Mouse (Mus musculus) intestine, embryonic 16.5 days (tissue): ENCODE data around the gene Dnmt3l. TPM values are rescaled to one million over a fixed set of nuclear protein-coding genes. Genes with fewer than 3 reads are reported as not detected.
"Not testable (repeated sequence)": the region's sequence is repeated elsewhere in the genome, so short reads cannot be mapped to it uniquely, and the experiment has no call there.

Source experiments
- ATAC-seq: fragments of 200-750 bp; cut with Nextera tagmentation; 2 replicates; pipeline ENCODE4 v1.8.0; 2017; ENCODE audit warnings: moderate TSS enrichment, moderate library complexity
- H3K27ac ChIP-seq: fragments of 300-500 bp; sonication (generic); 2 replicates; pipeline ENCODE4 v1.5.1; 2014; ENCODE audit warnings: mild to moderate bottlenecking, low read length
- H3K27me3 ChIP-seq: fragments of 300-500 bp; sonication (generic); replicated peaks from 2 replicates; pipeline ENCODE4 v1.6.1; 2014; ENCODE audit warnings: low read length, control low read depth, mixed read lengths; ENCODE audit not compliant: control insufficient read depth, insufficient read depth
- H3K36me3 ChIP-seq: fragments of 300-500 bp; sonication (generic); 2 replicates; pipeline ENCODE4 v1.6.1; 2014; ENCODE audit warnings: low read length, control low read depth; ENCODE audit not compliant: control insufficient read depth, insufficient read depth
- H3K4me1 ChIP-seq: fragments of 300-500 bp; sonication (generic); 2 replicates; pipeline ENCODE4 v1.6.1; 2014; ENCODE audit warnings: low read length, control low read depth, mixed read lengths; ENCODE audit not compliant: control insufficient read depth, insufficient read depth
- H3K4me2 ChIP-seq: fragments of 300-500 bp; sonication (generic); 2 replicates; pipeline ENCODE4 v1.6.1; 2014; ENCODE audit warnings: low read depth, low read length, control low read depth
- H3K4me3 ChIP-seq: fragments of 300-500 bp; sonication (generic); 2 replicates; pipeline ENCODE4 v1.5.1; 2014; ENCODE audit warnings: mild to moderate bottlenecking, low read length
- H3K9ac ChIP-seq: fragments of 300-500 bp; sonication (generic); 2 replicates; pipeline ENCODE4 v1.6.1; 2014; ENCODE audit warnings: low read depth, low read length
- H3K9me3 ChIP-seq: fragments of 300-500 bp; sonication (generic); 2 replicates; pipeline ENCODE4 v1.6.1; 2016; ENCODE audit warnings: low read length, control low read depth; ENCODE audit not compliant: control insufficient read depth
- WGBS: fragments of 180-500 bp; shearing (Covaris S2); extraction: QIAGEN DNeasy Blood & Tissue Kit; methylation state at CpG from one replicate; pipeline ENCODE4 v1.1.7; 2014; 5-methylcytosine and 5-hydroxymethylcytosine counted together
- polyA plus RNA-seq: library from polyadenylated mRNA; unstranded; fragments of >200 nt; fragmentation: Nextera tagmentation; extraction: Ambion mirVana; gene quantifications from 2 replicates; pipeline ENCODE4 v1.2.1, GENCODE M21; 2015

Gene Dnmt3l
- polyA plus RNA-seq, 1 experiment from 2014 or later, result 0.29 TPM

DNA sequence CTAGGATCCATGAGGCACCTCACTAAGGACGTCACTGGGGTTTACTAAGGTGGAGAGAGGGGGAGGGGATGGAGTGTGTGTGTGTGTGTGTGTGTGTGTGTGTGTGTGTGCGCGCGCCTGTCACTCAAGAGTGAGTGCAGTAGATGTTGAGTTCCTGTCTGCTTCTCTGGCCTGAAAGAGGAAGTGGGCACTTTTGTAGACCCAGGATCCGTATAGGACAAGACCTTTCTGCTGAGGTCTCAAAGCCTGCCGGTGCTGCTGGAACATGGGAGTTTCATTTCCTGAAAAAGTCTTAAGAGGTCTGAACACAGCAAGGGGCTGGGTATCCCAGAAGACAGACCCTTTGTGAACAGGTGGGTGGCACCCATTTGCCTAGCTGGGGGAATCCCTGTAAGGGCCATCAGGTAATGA is 45.4 kb downstream of the Dnmt3l start:
- ATAC-seq, result no peak
- peaks cover 10% of the 10 kb centered on the region; the same call in 1 of the 2 replicates for H3K4me1 ChIP-seq
- H3K9ac ChIP-seq, result no peak overlapping the region
- no peak overlapping the region for H3K4me3 ChIP-seq
- no peak overlapping the region for H3K27ac ChIP-seq
- H3K36me3 ChIP-seq, result no peaks in the 10 kb centered on the region
- 85% methylated on average over 6 of the region's 6 CpGs for WGBS
- no peak overlapping the region for H3K4me2 ChIP-seq
- H3K9me3 ChIP-seq, result no peaks in the 10 kb centered on the region
- H3K27me3 ChIP-seq, result no peaks in the 10 kb centered on the region

DNA sequence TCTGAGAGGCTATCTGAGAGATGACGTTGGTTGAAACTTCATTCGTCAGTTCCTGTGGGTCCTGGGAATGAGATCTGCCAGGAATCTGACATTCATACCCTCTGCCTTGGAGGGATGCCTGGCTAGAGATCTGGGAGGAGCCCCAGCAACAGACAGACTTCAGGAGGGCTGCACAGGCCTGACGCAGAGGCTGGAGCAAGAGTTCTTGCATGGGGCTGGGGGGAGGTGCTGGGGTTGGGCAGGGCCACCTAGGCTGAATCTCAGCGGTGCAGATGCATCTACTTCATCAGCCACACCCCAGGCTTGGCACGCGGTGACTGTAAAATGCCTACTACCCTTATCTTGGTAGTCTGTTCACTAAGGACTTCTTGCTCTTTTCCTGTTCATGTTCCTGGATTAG is 48.5 kb downstream of the Dnmt3l start:
- H3K27ac ChIP-seq, result peak overlapping the region; percentile 18; the same call in 1 of the 2 replicates
- no peaks in the 10 kb centered on the region for H3K9me3 ChIP-seq
- H3K4me3 ChIP-seq, result no peak overlapping the region
- no peaks in the 10 kb centered on the region for H3K27me3 ChIP-seq
- H3K4me1 ChIP-seq, result peaks cover 10% of the 10 kb centered on the region; the same call in 1 of the 2 replicates
- H3K36me3 ChIP-seq, result no peaks in the 10 kb centered on the region
- H3K4me2 ChIP-seq, result no peak overlapping the region
- 44% methylated on average over 6 of the region's 6 CpGs for WGBS
- peak; percentile 76 for ATAC-seq
- H3K9ac ChIP-seq, result no peak overlapping the region

DNA sequence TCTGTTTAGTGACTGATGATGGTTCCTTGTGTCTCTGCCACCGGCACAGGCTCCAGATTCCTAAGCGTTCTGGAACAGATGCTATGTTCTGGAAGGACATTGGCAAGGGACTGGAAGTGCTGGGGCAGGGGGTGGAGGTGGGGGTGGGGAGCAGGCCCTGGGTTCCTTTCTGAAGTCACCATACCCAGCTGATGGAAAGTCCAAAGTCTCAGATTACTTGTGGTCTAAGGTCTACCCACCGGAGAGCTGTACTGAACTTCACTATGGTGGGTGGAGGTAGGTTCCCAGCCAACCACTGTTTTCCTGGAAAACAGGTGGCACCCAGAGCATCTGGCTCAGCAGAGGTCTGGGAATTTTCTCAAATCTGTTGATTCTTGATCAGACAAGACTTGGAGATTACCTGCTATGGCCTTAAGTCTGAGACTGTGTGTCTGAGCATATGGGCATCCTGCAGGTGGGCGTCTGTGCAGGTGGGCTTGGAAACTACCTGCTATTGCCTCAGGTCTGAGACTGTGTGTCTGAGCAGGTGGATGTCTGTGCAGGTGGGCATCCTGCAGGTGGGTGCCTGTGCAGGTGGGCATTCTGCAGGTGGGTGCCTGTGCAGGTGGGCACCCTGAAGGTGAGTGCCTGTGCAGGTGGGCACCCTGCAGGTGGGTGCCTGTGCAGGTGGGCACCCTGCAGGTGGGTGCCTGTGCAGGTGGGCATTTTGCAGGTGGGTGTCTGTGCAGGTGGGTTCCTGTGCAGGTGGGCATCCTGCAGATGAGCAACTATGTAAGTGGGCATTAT is 49.2 kb downstream of the Dnmt3l start:
- 74% methylated on average over 4 of the region's 4 CpGs for WGBS
- H3K36me3 ChIP-seq, result no peaks in the 10 kb centered on the region
- no peaks in the 10 kb centered on the region for H3K9me3 ChIP-seq
- peaks cover 10% of the 10 kb centered on the region; the same call in 1 of the 2 replicates for H3K4me1 ChIP-seq
- H3K4me2 ChIP-seq, result no peak overlapping the region
- H3K27ac ChIP-seq, result peak overlapping the region; percentile 18; the same call in 1 of the 2 replicates
- H3K9ac ChIP-seq, result no peak overlapping the region
- no peaks in the 10 kb centered on the region for H3K27me3 ChIP-seq
- ATAC-seq, result peak; percentile 63
- no peak overlapping the region for H3K4me3 ChIP-seq

DNA sequence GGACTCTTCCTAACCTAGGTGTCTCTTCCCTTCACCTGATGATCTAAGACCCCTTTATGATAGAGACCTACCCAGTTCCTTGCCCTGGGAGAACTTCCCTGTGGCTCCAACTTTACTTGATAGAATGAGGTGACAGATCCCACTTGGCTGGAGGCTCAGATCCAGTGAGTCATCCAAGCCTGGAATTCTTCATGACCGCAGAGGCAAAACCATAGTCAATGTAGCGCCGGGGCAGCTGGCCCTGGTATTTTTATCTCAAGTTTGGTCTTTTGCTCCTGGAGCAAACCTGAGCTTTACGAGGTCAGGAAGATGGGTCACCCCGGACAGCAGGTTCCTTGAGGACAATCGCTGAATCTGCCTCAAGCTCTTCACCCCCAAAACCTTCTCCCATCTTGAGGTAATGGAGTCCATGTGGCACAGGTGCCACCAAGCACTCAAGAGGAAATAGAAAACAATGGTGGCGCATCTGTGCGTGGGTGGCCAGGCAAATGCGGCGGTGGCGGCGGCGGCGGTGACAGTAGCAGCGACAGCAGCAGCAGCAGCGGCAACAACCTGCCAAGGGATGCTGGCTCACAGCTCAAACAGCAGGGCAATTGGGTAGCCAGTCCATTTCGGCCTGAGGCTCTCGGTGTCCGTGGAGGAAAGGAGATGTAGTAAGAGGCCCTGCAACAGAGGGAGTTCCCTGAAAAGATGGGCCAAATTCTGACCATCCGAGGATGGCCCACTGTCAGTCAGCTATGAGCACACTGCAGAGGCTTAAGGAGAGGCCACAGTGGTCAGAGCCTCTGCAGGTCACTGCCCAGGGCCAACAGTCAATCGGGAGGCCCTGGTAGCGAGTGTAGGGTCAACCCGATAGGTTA is 50.3 kb downstream of the Dnmt3l start:
- no peak overlapping the region for H3K27ac ChIP-seq
- 86% methylated on average over 23 of the region's 23 CpGs for WGBS
- H3K36me3 ChIP-seq, result no peaks in the 10 kb centered on the region
- H3K4me3 ChIP-seq, result no peak overlapping the region
- H3K4me2 ChIP-seq, result no peak overlapping the region
- no peaks in the 10 kb centered on the region for H3K9me3 ChIP-seq
- H3K27me3 ChIP-seq, result no peaks in the 10 kb centered on the region
- no peak for ATAC-seq
- no peak overlapping the region for H3K9ac ChIP-seq
- peaks cover 10% of the 10 kb centered on the region; the same call in 1 of the 2 replicates for H3K4me1 ChIP-seq

DNA sequence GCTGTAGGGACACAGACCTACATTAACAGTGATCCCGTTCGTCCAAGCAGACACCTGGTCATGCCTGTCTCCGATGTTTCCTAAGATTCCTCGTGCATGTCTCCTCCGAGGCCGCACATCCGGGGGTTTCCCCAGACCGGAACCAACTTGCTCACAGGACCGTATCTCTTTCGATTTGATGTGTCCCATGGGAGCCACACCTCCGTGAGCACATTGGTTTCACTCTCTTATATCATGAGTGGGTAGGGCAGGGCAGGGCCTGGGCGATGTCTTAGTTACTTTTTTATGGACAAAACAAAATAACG is 50.9 kb downstream of the Dnmt3l start:
- WGBS, result 90% methylated on average over 13 of the region's 13 CpGs
- Histone ChIP-seq H3K27ac (no peak overlapping the region), H3K4me2 (no peak overlapping the region), H3K27me3 (no peaks in the 10 kb centered on the region), H3K36me3 (no peaks in the 10 kb centered on the region), H3K4me3 (no peak overlapping the region), H3K9me3 (no peaks in the 10 kb centered on the region; the same call in 1 of the 2 replicates), H3K9ac (no peak overlapping the region), H3K4me1 (peaks cover 10% of the 10 kb centered on the region; the same call in 1 of the 2 replicates)
- ATAC-seq, result no peak

DNA sequence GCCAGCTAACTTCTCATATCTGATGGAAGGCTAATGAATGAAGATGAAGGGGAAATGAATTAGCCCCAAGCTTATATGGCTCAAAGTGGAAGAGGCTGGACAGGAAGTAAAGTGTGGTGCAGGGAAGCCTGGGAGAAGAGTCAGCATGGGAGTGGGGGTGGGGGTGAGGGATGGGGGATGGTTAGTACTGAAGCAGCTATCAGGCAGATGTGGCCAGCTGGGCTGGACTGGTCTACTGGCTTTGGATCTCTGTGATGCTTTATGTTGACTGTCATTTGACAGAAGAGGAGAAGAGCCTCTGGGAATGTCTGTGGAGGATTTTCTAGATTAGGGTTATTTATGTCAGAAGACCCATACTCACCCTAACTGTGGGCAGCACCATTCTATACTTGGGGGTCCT is 53.5 kb downstream of the Dnmt3l start:
- Histone ChIP-seq H3K4me3 (no peak overlapping the region), H3K9ac (no peak overlapping the region), H3K36me3 (no peaks in the 10 kb centered on the region), H3K27me3 (no peaks in the 10 kb centered on the region), H3K9me3 (no peaks in the 10 kb centered on the region; the same call in 1 of the 2 replicates), H3K4me2 (no peak overlapping the region), H3K4me1 (peaks cover 8% of the 10 kb centered on the region; the same call in 1 of the 2 replicates), H3K27ac (no peak overlapping the region)
- no peak for ATAC-seq

DNA sequence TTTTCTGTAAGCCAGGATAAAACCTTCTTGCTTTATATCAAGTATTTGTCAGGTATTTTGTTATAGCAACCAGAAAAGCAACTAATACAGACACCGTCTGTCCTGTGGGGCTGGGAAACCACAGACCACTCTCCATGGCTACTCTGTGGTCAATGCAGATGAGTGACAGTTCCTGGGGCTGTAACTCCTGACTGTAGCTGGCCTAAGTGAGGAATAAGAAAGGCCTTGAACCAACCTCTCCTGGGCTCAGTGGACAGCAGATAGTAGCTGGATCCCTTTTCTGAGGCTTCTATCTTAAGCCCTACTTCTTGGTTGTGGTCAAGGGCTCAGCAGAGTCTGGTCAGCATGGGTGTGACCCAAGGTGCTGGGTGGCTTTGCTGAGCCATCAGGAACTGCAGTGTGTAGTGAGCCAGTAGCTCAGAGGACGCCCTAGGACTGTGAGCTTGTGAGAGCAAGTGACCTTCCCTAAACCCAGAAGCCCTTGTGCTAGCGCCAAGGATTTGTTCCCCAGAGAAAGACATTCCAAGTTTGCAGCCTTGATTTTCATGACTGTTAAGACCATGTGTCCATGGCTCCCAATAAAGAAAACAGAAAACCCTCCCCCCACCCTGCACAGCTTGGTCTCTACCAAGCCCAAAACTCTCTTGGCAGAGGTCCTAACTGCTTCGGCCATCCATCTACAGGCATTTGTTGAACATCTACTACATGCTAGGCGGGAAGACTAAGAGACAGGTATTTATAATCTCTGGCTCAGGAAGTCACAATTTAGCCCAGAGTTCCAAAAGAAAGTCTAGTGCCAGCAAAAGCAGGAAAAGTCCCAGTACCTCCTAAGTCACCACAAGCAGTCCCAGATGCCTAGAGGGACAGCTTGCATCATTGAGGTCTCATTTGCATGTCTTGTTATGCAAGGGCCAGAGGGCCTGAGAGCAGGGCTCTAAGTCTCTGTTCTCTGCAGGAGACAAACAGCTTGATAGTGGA is 54.5 kb downstream of the Dnmt3l start:
- WGBS, result 83% methylated on average over 5 of the region's 5 CpGs
- Histone ChIP-seq H3K4me1 (0 out of 2 replicates have a peak, but pooled peaks cover 2% of the 10 kb centered on the region), H3K9ac (no peak overlapping the region)

DNA sequence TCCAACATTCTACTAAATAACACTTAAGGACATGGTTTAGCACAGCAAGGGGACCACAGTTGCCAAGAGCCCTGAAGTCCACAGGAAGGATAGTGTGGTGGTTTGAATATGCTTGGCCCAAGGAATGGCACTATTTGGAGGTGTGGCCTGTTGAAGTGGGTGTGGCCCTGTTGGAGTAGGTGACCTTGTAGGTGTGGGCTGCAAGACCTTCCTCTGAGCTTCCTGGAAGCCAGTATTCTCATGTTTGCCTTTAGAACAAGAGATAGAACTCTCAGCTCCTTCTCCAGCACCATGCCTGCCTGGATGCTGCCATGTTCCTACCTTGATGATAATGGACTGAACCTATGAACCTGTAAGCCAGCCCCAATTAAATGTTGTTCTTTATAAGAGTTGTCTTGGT is 58.1 kb downstream of the Dnmt3l start:
- not testable (repeated sequence) for H3K9me3 ChIP-seq, H3K9ac ChIP-seq, H3K4me3 ChIP-seq, H3K36me3 ChIP-seq, H3K27me3 ChIP-seq, H3K4me2 ChIP-seq, ATAC-seq, H3K27ac ChIP-seq
- 0 out of 2 replicates have a peak, but pooled peaks cover 14% of the 10 kb centered on the region for H3K4me1 ChIP-seq

More for the DNA sequence above, 54.5 kb downstream of the Dnmt3l start:
- Histone ChIP-seq H3K4me3 (no peak overlapping the region), H3K9me3 (no peaks in the 10 kb centered on the region; the same call in 1 of the 2 replicates), H3K4me2 (no peak overlapping the region), H3K27ac (no peak overlapping the region), H3K27me3 (no peaks in the 10 kb centered on the region), H3K36me3 (no peaks in the 10 kb centered on the region)
- ATAC-seq, result no peak
